Mouse (Mus musculus): Measurements from ENCODE around the gene Olfr202.

DNA sequence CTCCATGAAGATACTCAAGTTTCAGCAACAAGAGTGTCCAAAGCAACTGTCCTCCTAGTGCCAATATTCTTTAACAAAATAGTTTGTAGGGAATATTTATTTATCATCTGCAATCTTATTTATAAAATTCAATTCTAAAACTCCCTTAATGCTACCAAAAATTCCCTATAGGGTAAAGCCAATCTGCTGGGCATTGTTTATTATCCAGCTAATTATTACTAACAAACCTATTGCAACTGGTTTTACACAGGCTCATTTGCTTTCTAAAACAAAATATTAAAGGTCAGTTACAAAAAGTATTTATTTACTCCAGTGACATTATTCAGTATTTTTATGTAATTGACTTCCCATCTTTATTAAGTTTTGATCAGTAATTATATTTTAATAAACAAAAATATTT lies 31.6 kb upstream of the Olfr202 start, which contains the start of gene Olfr204:
- no peak for TF ChIP-seq CTCF (IDR thresholded peaks at IDR 0.05; ENCODE audit: borderline replicate concordance, insufficient read depth, low read length)
- TF ChIP-seq POLR2A (IDR thresholded peaks at IDR 0.05; ENCODE audit: low read depth, low read length) = no peak

All from embryonic fibroblast, embryonic 13.5 days (primary cell).